In the genomic region with DNA sequence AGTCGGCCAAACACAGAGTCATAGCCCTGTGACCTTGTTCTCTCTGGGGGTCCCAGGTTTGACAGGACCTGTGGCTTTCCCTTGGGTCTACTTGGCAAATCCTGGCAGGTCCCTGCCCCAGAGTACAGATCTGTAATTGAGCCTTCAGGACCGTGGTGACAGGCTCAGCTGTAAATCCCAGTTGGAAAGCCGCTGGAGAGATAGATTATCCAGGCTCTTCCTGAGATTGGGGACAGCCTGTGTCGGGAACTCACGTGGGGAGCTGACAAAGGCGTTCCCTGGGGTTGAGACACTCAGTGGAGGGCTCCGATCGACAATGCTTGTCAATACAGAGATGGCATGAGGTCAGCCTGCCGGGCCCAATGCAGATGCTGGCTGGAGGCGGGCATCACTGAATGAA, we compare ENCODE assay signal across 32 mouse cellular contexts. TPM values are rescaled to one million over a fixed set of nuclear protein-coding genes. Genes with fewer than 3 reads are reported as not detected.
DNase-seq lines count a peak whose midpoint lies in the region; ATAC-seq lines count a peak whose summit lies in the region.
"Had no signal": no experiment of that assay in that cellular context is flagged by ENCODE, and none has a peak within 500 bp of the region (broad histone marks: within the 10 kb centered on the region; RNA-seq: fewer than 3 reads in every experiment).

No protein-coding gene starts in this region.

- H3K4me3 ChIP-seq in hindbrain, embryonic 12.5 days = no peak overlapping the region
- H3K4me3 ChIP-seq in hindbrain, embryonic 14.5 days (replicated peaks; ENCODE audit: low read length) = no peak overlapping the region
- no peak overlapping the region for H3K4me3 ChIP-seq in neural tube, embryonic 11.5 days (ENCODE audit: low read depth, low read length)
- H3K4me3 ChIP-seq in neural tube, embryonic 15.5 days (replicated peaks) = no peak overlapping the region
- H3K4me3 ChIP-seq in midbrain, embryonic 14.5 days (replicated peaks; ENCODE audit: low read depth, low read length) = no peak overlapping the region
- H3K4me3 ChIP-seq: embryonic facial prominence, embryonic 13.5 days; erythroblast, embryonic 14.5 days; gastrocnemius, adult 2 months; liver, embryonic 15.5 days; stomach, embryonic 15.5 days had no signal

- H3K36me3 ChIP-seq in hindbrain, embryonic 12.5 days = no peaks in the 10 kb centered on the region
- H3K36me3 ChIP-seq in hindbrain, embryonic 14.5 days (replicated peaks; ENCODE audit: control insufficient read depth, insufficient read depth) = no peaks in the 10 kb centered on the region
- no peaks in the 10 kb centered on the region for H3K36me3 ChIP-seq in neural tube, embryonic 11.5 days (ENCODE audit: control insufficient read depth, insufficient read depth, low read length)
- no peaks in the 10 kb centered on the region for H3K36me3 ChIP-seq in neural tube, embryonic 15.5 days
- no peaks in the 10 kb centered on the region for H3K36me3 ChIP-seq in midbrain, embryonic 14.5 days (ENCODE audit: control insufficient read depth, insufficient read depth, low read length)
- H3K36me3 ChIP-seq: embryonic facial prominence, embryonic 13.5 days; liver, embryonic 15.5 days; stomach, embryonic 15.5 days had no signal

- H3K27ac ChIP-seq in hindbrain, embryonic 12.5 days = peak overlapping the region; percentile 2; the same call in 1 of the 2 replicates
- no peak overlapping the region for H3K27ac ChIP-seq in hindbrain, embryonic 14.5 days
- H3K27ac ChIP-seq in neural tube, embryonic 11.5 days (ENCODE audit: low read depth, low read length) = peak overlapping the region; percentile 28
- H3K27ac ChIP-seq in neural tube, embryonic 15.5 days (replicated peaks) = no peak overlapping the region
- 0 out of 2 replicates have a peak overlapping the region, but pooled peaks have one; percentile 1 for H3K27ac ChIP-seq in midbrain, embryonic 14.5 days (replicated peaks; ENCODE audit: low read depth, low read length)
- H3K27ac ChIP-seq: embryonic facial prominence, embryonic 13.5 days; gastrocnemius, adult 2 months; liver, embryonic 15.5 days; macrophage had no signal

- no peak for DNase-seq in hindbrain, embryonic 14.5 days (ENCODE audit: low spot score)
- no peak for DNase-seq in neural tube, embryonic 11.5 days (ENCODE audit: low spot score)
- DNase-seq in midbrain, embryonic 14.5 days = peak; percentile 29
- no peak for DNase-seq in embryo, embryonic 10.5 days (ENCODE audit: low spot score)
- no peak for DNase-seq in heart, postnatal 10 days
- DNase-seq: adrenal gland, adult 8-10 months; cerebellum, adult 18-20 months; cerebellum, postnatal 14 days; heart, postnatal 36 days; kidney, adult 9 months; kidney, postnatal 14 days; liver; thymus, postnatal 4 days had no signal

- intact Hi-C loops in heart, postnatal 10 days (cut with DNase I) = no loop called here

- 0 out of 2 replicates have a peak, but pooled peaks have one; percentile 4 for ATAC-seq in hindbrain, embryonic 12.5 days (ENCODE audit: low FRiP score)
- no peak for ATAC-seq in hindbrain, embryonic 14.5 days (ENCODE audit: low FRiP score)
- no peak for ATAC-seq in neural tube, embryonic 11.5 days (ENCODE audit: insufficient read depth, low FRiP score, low TSS enrichment)
- no peak for ATAC-seq in neural tube, embryonic 15.5 days (ENCODE audit: low FRiP score)
- no peak for ATAC-seq in midbrain, embryonic 14.5 days (ENCODE audit: low FRiP score, low TSS enrichment)
- ATAC-seq: activated CD4-positive, CD25-positive, alpha-beta regulatory T cell, adult 4 months had no signal

- no peaks in the 10 kb centered on the region for H3K9me3 ChIP-seq in hindbrain, embryonic 12.5 days (replicated peaks)
- no peaks in the 10 kb centered on the region for H3K9me3 ChIP-seq in hindbrain, embryonic 14.5 days (ENCODE audit: control insufficient read depth, low read length)
- H3K9me3 ChIP-seq in neural tube, embryonic 11.5 days (ENCODE audit: control insufficient read depth, low read length) = no peaks in the 10 kb centered on the region
- no peaks in the 10 kb centered on the region for H3K9me3 ChIP-seq in neural tube, embryonic 15.5 days (replicated peaks)
- no peaks in the 10 kb centered on the region for H3K9me3 ChIP-seq in midbrain, embryonic 14.5 days (ENCODE audit: control insufficient read depth, low read length)
- H3K9me3 ChIP-seq: embryonic facial prominence, embryonic 13.5 days; liver, embryonic 15.5 days; stomach, embryonic 15.5 days had no signal

- 41% methylated on average over 10 of the region's 10 CpGs for WGBS in hindbrain, embryonic 12.5 days
- WGBS in hindbrain, embryonic 14.5 days = 29% methylated on average over 10 of the region's 10 CpGs
- 35% methylated on average over 10 of the region's 10 CpGs for WGBS in neural tube, embryonic 11.5 days
- 26% methylated on average over 10 of the region's 10 CpGs for WGBS in neural tube, embryonic 15.5 days
- 21% methylated on average over 10 of the region's 10 CpGs for WGBS in midbrain, embryonic 14.5 days

- no peak overlapping the region for H3K4me2 ChIP-seq in hindbrain, embryonic 12.5 days (replicated peaks)
- no peak overlapping the region for H3K4me2 ChIP-seq in hindbrain, embryonic 14.5 days (replicated peaks)
- no peak overlapping the region for H3K4me2 ChIP-seq in neural tube, embryonic 11.5 days (ENCODE audit: low read depth)
- no peak overlapping the region for H3K4me2 ChIP-seq in neural tube, embryonic 15.5 days
- H3K4me2 ChIP-seq in midbrain, embryonic 14.5 days (ENCODE audit: low read length) = no peak overlapping the region
- H3K4me2 ChIP-seq: embryonic facial prominence, embryonic 13.5 days; liver, embryonic 15.5 days; stomach, embryonic 15.5 days had no signal

- peaks cover 52% of the 10 kb centered on the region for H3K4me1 ChIP-seq in hindbrain, embryonic 12.5 days
- peaks cover 15% of the 10 kb centered on the region for H3K4me1 ChIP-seq in hindbrain, embryonic 14.5 days (replicated peaks; ENCODE audit: control insufficient read depth, insufficient read depth, low read length)
- H3K4me1 ChIP-seq in neural tube, embryonic 11.5 days (ENCODE audit: control insufficient read depth, insufficient read depth, low read length) = peaks cover 26% of the 10 kb centered on the region
- peaks cover 19% of the 10 kb centered on the region for H3K4me1 ChIP-seq in neural tube, embryonic 15.5 days
- peaks cover 45% of the 10 kb centered on the region for H3K4me1 ChIP-seq in midbrain, embryonic 14.5 days (ENCODE audit: control insufficient read depth, insufficient read depth, low read length)

- no peaks in the 10 kb centered on the region for H3K27me3 ChIP-seq in hindbrain, embryonic 12.5 days
- no peaks in the 10 kb centered on the region for H3K27me3 ChIP-seq in hindbrain, embryonic 14.5 days (ENCODE audit: control insufficient read depth, insufficient read depth, low read length)
- H3K27me3 ChIP-seq in neural tube, embryonic 11.5 days (ENCODE audit: control insufficient read depth, insufficient read depth, low read length) = no peaks in the 10 kb centered on the region
- H3K27me3 ChIP-seq in neural tube, embryonic 15.5 days (replicated peaks) = no peaks in the 10 kb centered on the region
- H3K27me3 ChIP-seq in midbrain, embryonic 14.5 days (ENCODE audit: control insufficient read depth, insufficient read depth, low read length) = no peaks in the 10 kb centered on the region
- H3K27me3 ChIP-seq: embryonic facial prominence, embryonic 13.5 days; stomach, embryonic 15.5 days had no signal

- no peak overlapping the region for H3K9ac ChIP-seq in hindbrain, embryonic 12.5 days
- H3K9ac ChIP-seq in hindbrain, embryonic 14.5 days = no peak overlapping the region
- H3K9ac ChIP-seq in neural tube, embryonic 11.5 days (ENCODE audit: low read length) = no peak overlapping the region
- H3K9ac ChIP-seq in neural tube, embryonic 15.5 days (replicated peaks) = no peak overlapping the region
- no peak overlapping the region for H3K9ac ChIP-seq in midbrain, embryonic 14.5 days (replicated peaks; ENCODE audit: low read length)
- H3K9ac ChIP-seq: embryonic facial prominence, embryonic 13.5 days; liver, embryonic 15.5 days; stomach, embryonic 15.5 days had no signal

RNA-seq across cellular contexts. Expression of a gene that starts 29.7 kb away (rescaled TPM):
- polyA plus RNA-seq in hindbrain, embryonic 12.5 days (2016; fragmentation: Nextera tagmentation; extraction: Ambion mirVana) = 0.10 TPM in 1 of 2 replicates, not detected in the other
- not detected in 2 replicates for polyA plus RNA-seq in hindbrain, embryonic 14.5 days (2014; fragmentation: Nextera tagmentation; extraction: Ambion mirVana)
- polyA plus RNA-seq in neural tube, embryonic 11.5 days (2014; fragmentation: Nextera tagmentation; extraction: Ambion mirVana) = 0.24 and 0.64 TPM in 2 replicates
- polyA plus RNA-seq in neural tube, embryonic 15.5 days (2015; fragmentation: Nextera tagmentation; extraction: Ambion mirVana) = not detected in 2 replicates
- 0.08 TPM in 1 of 2 replicates, not detected in the other for polyA plus RNA-seq in midbrain, embryonic 14.5 days (2014; fragmentation: Nextera tagmentation; extraction: Ambion mirVana)
- total RNA-seq in heart, postnatal 10 days (2021) = not detected
- total RNA-seq: gastrocnemius, adult 2 months; gastrocnemius, postnatal 4 days; heart, adult 8-10 months; heart, postnatal 36 days; layer of hippocampus, adult 18-20 months; layer of hippocampus, postnatal 14 days; left cerebral cortex, adult 8-10 months; left cerebral cortex, postnatal 4 days had no signal
- polyA plus RNA-seq: activated CD4-positive, CD25-positive, alpha-beta regulatory T cell, adult 4 months; embryonic facial prominence, embryonic 13.5 days; frontal cortex, adult 2 months; heart, embryonic 14.5 days; intestine, embryonic 14.5 days; liver, embryonic 15.5 days; lung, embryonic 16.5 days; macrophage; stomach, embryonic 15.5 days had no signal

RNA-seq across cellular contexts. Expression of a gene that starts 51.8 kb away (rescaled TPM):
- 390 and 391 TPM in 2 replicates for polyA plus RNA-seq in hindbrain, embryonic 12.5 days (2016; fragmentation: Nextera tagmentation; extraction: Ambion mirVana)
- 391 and 398 TPM in 2 replicates for polyA plus RNA-seq in hindbrain, embryonic 14.5 days (2014; fragmentation: Nextera tagmentation; extraction: Ambion mirVana)
- 316 and 334 TPM in 2 replicates for polyA plus RNA-seq in neural tube, embryonic 11.5 days (2014; fragmentation: Nextera tagmentation; extraction: Ambion mirVana)
- 391 and 405 TPM in 2 replicates for polyA plus RNA-seq in neural tube, embryonic 15.5 days (2015; fragmentation: Nextera tagmentation; extraction: Ambion mirVana)
- 334 and 361 TPM in 2 replicates for polyA plus RNA-seq in midbrain, embryonic 14.5 days (2014; fragmentation: Nextera tagmentation; extraction: Ambion mirVana)
- 100 to 1,000 TPM; 170 TPM for total RNA-seq in heart, postnatal 10 days (2021)

RNA-seq across cellular contexts. Expression of a gene that starts 52.5 kb away (rescaled TPM):
- 20.8 and 35.2 TPM in 2 replicates for polyA plus RNA-seq in hindbrain, embryonic 12.5 days (2016; fragmentation: Nextera tagmentation; extraction: Ambion mirVana)
- 22.7 and 22.9 TPM in 2 replicates for polyA plus RNA-seq in hindbrain, embryonic 14.5 days (2014; fragmentation: Nextera tagmentation; extraction: Ambion mirVana)
- 24.8 and 29.1 TPM in 2 replicates for polyA plus RNA-seq in neural tube, embryonic 11.5 days (2014; fragmentation: Nextera tagmentation; extraction: Ambion mirVana)
- 17.7 and 36.3 TPM in 2 replicates for polyA plus RNA-seq in neural tube, embryonic 15.5 days (2015; fragmentation: Nextera tagmentation; extraction: Ambion mirVana)
- polyA plus RNA-seq in midbrain, embryonic 14.5 days (2014; fragmentation: Nextera tagmentation; extraction: Ambion mirVana) = 15.0 and 18.7 TPM in 2 replicates
- total RNA-seq in heart, postnatal 10 days (2021) = 10 to 100 TPM; 14.1 to 17.6 TPM

RNA-seq across cellular contexts. Expression of a gene that starts 59.6 kb away (rescaled TPM):
- polyA plus RNA-seq in hindbrain, embryonic 12.5 days (2016; fragmentation: Nextera tagmentation; extraction: Ambion mirVana) = 4.1 and 4.5 TPM in 2 replicates
- polyA plus RNA-seq in hindbrain, embryonic 14.5 days (2014; fragmentation: Nextera tagmentation; extraction: Ambion mirVana) = 2.7 and 4.8 TPM in 2 replicates
- 3.7 and 7.0 TPM in 2 replicates for polyA plus RNA-seq in neural tube, embryonic 11.5 days (2014; fragmentation: Nextera tagmentation; extraction: Ambion mirVana)
- polyA plus RNA-seq in neural tube, embryonic 15.5 days (2015; fragmentation: Nextera tagmentation; extraction: Ambion mirVana) = 4.4 and 4.7 TPM in 2 replicates
- 5.2 and 5.3 TPM in 2 replicates for polyA plus RNA-seq in midbrain, embryonic 14.5 days (2014; fragmentation: Nextera tagmentation; extraction: Ambion mirVana)
- 10 to 100 TPM; 11.4 to 12.0 TPM for total RNA-seq in heart, postnatal 10 days (2021)

RNA-seq across cellular contexts. Expression of a gene that starts 59.7 kb away (rescaled TPM):
- polyA plus RNA-seq in hindbrain, embryonic 12.5 days (2016; fragmentation: Nextera tagmentation; extraction: Ambion mirVana) = 78.0 and 80.8 TPM in 2 replicates
- polyA plus RNA-seq in hindbrain, embryonic 14.5 days (2014; fragmentation: Nextera tagmentation; extraction: Ambion mirVana) = 86.2 and 89.8 TPM in 2 replicates
- polyA plus RNA-seq in neural tube, embryonic 11.5 days (2014; fragmentation: Nextera tagmentation; extraction: Ambion mirVana) = 122 and 124 TPM in 2 replicates
- 84.9 and 85.5 TPM in 2 replicates for polyA plus RNA-seq in neural tube, embryonic 15.5 days (2015; fragmentation: Nextera tagmentation; extraction: Ambion mirVana)
- 72.9 and 85.5 TPM in 2 replicates for polyA plus RNA-seq in midbrain, embryonic 14.5 days (2014; fragmentation: Nextera tagmentation; extraction: Ambion mirVana)
- 10 to 100 TPM; 84.2 to 87.3 TPM for total RNA-seq in heart, postnatal 10 days (2021)

Comparison
In these comparisons a context has a peak if more than half of its experiments do, and no peak if none do; other contexts are left out.
1. H3K27ac ChIP-seq: peak in hindbrain, embryonic 12.5 days (single experiment), neural tube, embryonic 11.5 days (single experiment) and midbrain, embryonic 14.5 days (single experiment); none in hindbrain, embryonic 14.5 days (single experiment) and neural tube, embryonic 15.5 days (single experiment).